Mouse (Mus musculus): ENCODE measurements around the gene Mapk8ip1. TPM values are rescaled to one million over a fixed set of nuclear protein-coding genes. Genes with fewer than 3 reads are reported as not detected.
A peak's percentile ranks its signal among the peaks of the same experiment; 100 is the strongest.
"Not testable (repeated sequence)": the region's sequence is repeated elsewhere in the genome, so short reads cannot be mapped to it uniquely, and the experiment has no call there.

Mapk8ip1 gene
- polyA plus RNA-seq, 1 experiment from 2014 or later = 48.1 TPM

GRCm38 (mm10) chr2:92423156-92423555 lies 22.1 kb upstream of the Mapk8ip1 start:
- Histone ChIP-seq H3K4me1 (peaks cover 42% of the 10 kb centered on the region), H3K9me3 (no peaks in the 10 kb centered on the region), H3K4me3 (no peak overlapping the region), H3K27ac (peak overlapping the region; percentile 78), H3K27me3 (ENCODE audit: poor library complexity, severe bottlenecking) (no peaks in the 10 kb centered on the region), H3K36me3 (replicated peaks) (peaks cover 79% of the 10 kb centered on the region)
- no peak for DNase-seq (ENCODE audit: extremely low spot score, low spot score)
- WGBS = 93% methylated on average over 9 of the region's 9 CpGs

- no peak overlapping the region for H3K4me3 ChIP-seq
- H3K27ac ChIP-seq = no peak overlapping the region
- no peaks in the 10 kb centered on the region for H3K9me3 ChIP-seq
- peaks cover 85% of the 10 kb centered on the region for H3K36me3 ChIP-seq (replicated peaks)
- H3K4me1 ChIP-seq = peaks cover 36% of the 10 kb centered on the region
- no peaks in the 10 kb centered on the region for H3K27me3 ChIP-seq (ENCODE audit: poor library complexity, severe bottlenecking)
- DNase-seq (ENCODE audit: extremely low spot score, low spot score) = no peak
- 84% methylated on average over 10 of the region's 10 CpGs for WGBS
Observed at GRCm38 (mm10) chr2:92422388-92423135, 21.5 kb upstream of the Mapk8ip1 start.

DNA sequence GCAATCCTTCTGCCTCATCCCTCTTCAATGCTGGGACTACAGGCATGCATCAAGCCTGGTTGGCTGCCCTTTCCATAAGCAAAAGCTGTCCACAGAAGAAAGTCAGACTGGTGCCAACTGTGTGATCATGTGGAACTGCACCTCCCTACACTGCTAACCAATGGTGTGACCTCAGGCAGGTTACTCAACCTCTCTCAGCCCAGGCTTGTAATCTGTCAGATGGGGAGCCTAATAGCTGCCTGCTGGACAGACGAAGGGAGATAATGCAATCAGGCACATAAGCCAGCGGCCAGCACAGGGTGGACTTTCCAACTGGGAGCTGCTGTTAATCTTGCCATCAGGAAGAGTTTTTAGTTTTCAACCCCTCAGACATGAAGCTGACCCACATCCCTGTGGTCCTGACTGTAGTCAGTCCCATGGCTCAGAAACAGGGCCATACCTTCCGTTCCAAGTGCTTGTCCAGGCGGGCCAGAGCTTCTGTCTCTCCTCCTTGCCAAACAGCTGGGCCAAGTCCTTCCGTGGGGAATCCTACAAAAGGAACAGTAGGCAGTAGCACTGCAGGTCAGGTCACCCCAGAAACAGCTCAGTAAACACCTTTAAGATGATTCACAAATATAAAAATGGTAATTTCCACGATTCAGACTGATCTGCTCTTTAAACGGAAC lies 20.8 kb upstream of the Mapk8ip1 start:
- no peak overlapping the region for H3K27ac ChIP-seq
- WGBS = 92% methylated on average over 7 of the region's 7 CpGs
- H3K4me1 ChIP-seq = peaks cover 35% of the 10 kb centered on the region
- no peak overlapping the region for H3K4me3 ChIP-seq
- no peak for DNase-seq (ENCODE audit: extremely low spot score, low spot score)
- H3K36me3 ChIP-seq (replicated peaks) = peaks cover 92% of the 10 kb centered on the region
- no peaks in the 10 kb centered on the region for H3K27me3 ChIP-seq (ENCODE audit: poor library complexity, severe bottlenecking)
- H3K9me3 ChIP-seq = no peaks in the 10 kb centered on the region

DNA sequence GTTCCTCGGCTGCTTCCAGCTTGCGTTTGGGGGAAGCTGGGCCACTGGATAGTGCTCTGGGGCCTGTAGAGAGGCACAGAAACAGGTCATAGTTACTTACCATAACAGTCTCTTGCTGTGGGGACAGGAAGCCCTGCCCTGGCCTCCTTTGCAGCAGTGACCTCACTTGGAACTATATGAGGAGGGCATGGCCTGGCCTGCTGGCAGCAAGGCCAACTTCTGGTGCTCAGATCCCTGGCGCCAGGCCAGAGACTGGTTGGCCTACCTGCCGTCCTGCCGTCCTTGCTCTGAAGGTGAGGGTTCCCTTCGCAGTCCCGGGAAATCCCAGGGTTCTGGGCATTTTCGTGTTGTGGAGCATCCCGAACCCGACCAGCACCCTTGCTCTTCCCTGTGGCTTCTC lies 10.6 kb upstream of the Mapk8ip1 start:
- H3K4me3 ChIP-seq = no peak overlapping the region
- H3K27me3 ChIP-seq (ENCODE audit: poor library complexity, severe bottlenecking) = no peaks in the 10 kb centered on the region
- no peaks in the 10 kb centered on the region for H3K4me1 ChIP-seq
- 92% methylated on average over 10 of the region's 10 CpGs for WGBS
- no peak for DNase-seq (ENCODE audit: extremely low spot score, low spot score)
- no peak overlapping the region for H3K27ac ChIP-seq
- no peaks in the 10 kb centered on the region for H3K9me3 ChIP-seq
- peaks cover 100% of the 10 kb centered on the region for H3K36me3 ChIP-seq (replicated peaks)

- H3K27me3 ChIP-seq (ENCODE audit: poor library complexity, severe bottlenecking) = no peaks in the 10 kb centered on the region
- no peaks in the 10 kb centered on the region for H3K9me3 ChIP-seq
- H3K4me3 ChIP-seq = no peak overlapping the region
- no peak overlapping the region for H3K27ac ChIP-seq
- 92% methylated on average over 18 of the region's 18 CpGs for WGBS
- peaks cover 5% of the 10 kb centered on the region; the same call in 1 of the 2 replicates for H3K4me1 ChIP-seq
- peaks cover 100% of the 10 kb centered on the region for H3K36me3 ChIP-seq (replicated peaks)
- no peak for DNase-seq (ENCODE audit: extremely low spot score, low spot score)
Observed at GRCm38 (mm10) chr2:92408309-92409045, 7.4 kb upstream of the Mapk8ip1 start.

DNA sequence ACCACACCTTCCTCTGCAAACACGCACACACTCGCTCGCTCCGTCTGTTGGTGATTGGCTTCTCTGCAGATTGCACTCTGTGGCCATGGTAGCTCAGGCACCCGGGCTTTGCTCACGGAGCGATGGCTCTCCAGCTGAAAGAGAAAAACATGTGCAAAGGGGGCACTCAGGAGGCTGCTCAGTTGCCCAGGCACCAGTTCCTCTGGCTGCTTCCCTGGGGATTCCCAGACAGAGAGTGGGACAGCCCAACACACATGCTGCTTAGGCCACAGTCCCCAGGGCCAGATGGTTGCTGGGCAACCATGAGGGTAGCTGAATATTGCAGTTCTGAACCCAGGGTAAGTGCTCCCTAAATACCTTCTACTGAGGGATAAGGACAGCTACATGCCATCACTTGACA lies 4.6 kb upstream of the Mapk8ip1 start:
- peaks cover 19% of the 10 kb centered on the region for H3K4me1 ChIP-seq
- 97% methylated on average over 7 of the region's 7 CpGs for WGBS
- DNase-seq (ENCODE audit: extremely low spot score, low spot score) = no peak
- H3K36me3 ChIP-seq (replicated peaks) = peaks cover 77% of the 10 kb centered on the region
- H3K4me3 ChIP-seq = no peak overlapping the region
- H3K9me3 ChIP-seq = no peaks in the 10 kb centered on the region
- H3K27ac ChIP-seq = no peak overlapping the region
- H3K27me3 ChIP-seq (ENCODE audit: poor library complexity, severe bottlenecking) = peaks cover 8% of the 10 kb centered on the region; the same call in 1 of the 2 replicates

GRCm38 (mm10) chr2:92404737-92405136 lies 3.7 kb upstream of the Mapk8ip1 start:
- Histone ChIP-seq H3K36me3 (replicated peaks) (peaks cover 68% of the 10 kb centered on the region), H3K27me3 (ENCODE audit: poor library complexity, severe bottlenecking) (peaks cover 17% of the 10 kb centered on the region), H3K9me3 (no peaks in the 10 kb centered on the region), H3K27ac (no peak overlapping the region), H3K4me3 (no peak overlapping the region), H3K4me1 (peaks cover 28% of the 10 kb centered on the region)
- no peak for DNase-seq (ENCODE audit: extremely low spot score, low spot score)
- WGBS = 84% methylated on average over 6 of the region's 6 CpGs

DNA sequence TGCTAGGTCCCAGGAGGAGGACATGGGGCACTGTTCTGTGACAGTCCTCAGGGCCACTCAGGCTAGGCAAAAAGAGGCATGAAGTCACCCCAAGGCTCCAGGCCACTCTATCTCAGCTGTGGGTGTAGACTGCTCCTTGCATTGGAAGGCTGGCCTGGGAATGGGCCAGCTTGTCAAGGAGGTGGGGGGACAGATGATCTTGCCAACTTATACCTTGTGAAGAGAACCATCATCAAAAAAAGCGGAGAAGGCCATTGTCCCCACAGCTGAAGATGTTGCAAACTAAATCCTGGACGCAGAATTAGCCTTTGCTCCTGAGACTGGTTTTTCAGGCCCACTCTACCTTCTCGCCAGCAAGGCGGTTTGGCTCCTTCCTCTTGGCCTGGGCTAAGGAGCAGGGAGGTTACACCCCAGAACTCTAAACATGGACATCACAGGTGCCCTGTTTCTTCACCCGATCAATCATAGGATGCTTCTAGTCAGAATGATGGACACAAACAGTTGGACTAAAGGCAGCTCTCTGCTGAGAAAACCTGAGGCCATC lies 2.8 kb upstream of the Mapk8ip1 start:
- H3K27ac ChIP-seq = no peak overlapping the region
- DNase-seq (ENCODE audit: extremely low spot score, low spot score) = no peak
- H3K9me3 ChIP-seq = no peaks in the 10 kb centered on the region
- peaks cover 59% of the 10 kb centered on the region for H3K36me3 ChIP-seq (replicated peaks)
- peaks cover 21% of the 10 kb centered on the region for H3K27me3 ChIP-seq (ENCODE audit: poor library complexity, severe bottlenecking)
- peaks cover 37% of the 10 kb centered on the region for H3K4me1 ChIP-seq
- WGBS = 90% methylated on average over 5 of the region's 5 CpGs
- no peak overlapping the region for H3K4me3 ChIP-seq

DNA sequence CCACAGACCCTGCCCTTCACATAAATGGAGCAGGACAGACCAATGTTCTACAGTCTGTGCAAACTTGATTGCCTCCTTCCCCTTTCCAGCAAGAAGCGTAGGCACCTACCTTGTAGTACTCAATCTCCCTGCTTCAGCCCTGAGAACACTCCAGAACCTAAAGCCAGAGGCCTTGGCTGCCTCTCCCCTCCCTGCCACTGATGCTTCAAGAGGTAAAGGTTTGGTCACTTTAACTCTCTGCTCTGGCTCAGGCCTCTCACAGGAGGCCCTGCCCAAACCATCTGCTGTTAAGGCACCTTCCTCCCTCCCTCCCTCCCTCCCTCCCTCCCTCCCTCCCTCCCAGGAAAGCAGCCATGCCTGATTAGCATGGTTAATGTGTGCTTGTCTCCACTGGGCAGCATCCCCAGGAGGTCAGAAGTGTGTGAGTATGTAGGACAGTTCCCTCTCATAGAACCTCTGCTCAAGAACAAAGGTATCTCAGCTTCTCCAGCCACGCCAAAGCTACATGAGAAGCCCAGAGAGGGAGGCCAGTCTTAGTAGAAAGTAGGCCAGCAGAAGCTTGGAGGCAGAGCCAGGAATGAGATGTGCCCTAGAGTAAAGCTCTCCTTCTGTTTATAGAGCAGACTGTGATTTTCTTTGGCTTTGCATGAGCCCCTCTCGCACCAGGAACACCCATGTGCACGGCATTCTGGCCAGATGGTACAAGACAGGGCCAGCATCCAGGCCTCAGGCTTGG lies 1.7 kb upstream of the Mapk8ip1 start:
- peaks cover 46% of the 10 kb centered on the region for H3K4me1 ChIP-seq

DNA sequence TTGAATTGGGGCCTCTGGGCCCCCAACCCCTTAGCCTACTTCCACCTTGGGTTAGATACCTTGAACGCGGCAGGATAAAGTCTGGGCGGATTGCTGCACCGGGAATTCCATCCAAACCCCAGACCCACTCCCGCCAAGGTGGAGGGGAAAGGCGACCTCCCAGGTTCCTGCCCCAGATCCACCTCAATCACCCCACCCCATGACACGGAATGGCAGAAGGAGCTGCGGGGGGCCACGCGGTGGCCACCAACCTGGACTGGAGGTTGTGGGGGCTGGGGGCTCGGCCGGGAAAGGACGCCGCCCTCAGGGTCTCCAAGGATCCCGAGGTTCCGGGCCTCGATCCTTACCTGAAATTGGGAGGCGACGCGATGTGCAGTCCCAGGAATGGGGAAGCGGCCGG lies 381 bp downstream of the Mapk8ip1 start:
- Histone ChIP-seq H3K36me3 (replicated peaks) (peaks cover 27% of the 10 kb centered on the region), H3K27ac (peak overlapping the region; percentile 88), H3K4me3 (peak overlapping the region; percentile 78), H3K4me1 (peaks cover 54% of the 10 kb centered on the region), H3K9me3 (no peaks in the 10 kb centered on the region), H3K27me3 (ENCODE audit: poor library complexity, severe bottlenecking) (peaks cover 21% of the 10 kb centered on the region)
- no peak for DNase-seq (ENCODE audit: extremely low spot score, low spot score)
- 2% methylated on average over 21 of the region's 22 CpGs for WGBS

More for the DNA sequence above, 1.7 kb upstream of the Mapk8ip1 start:
- DNase-seq (ENCODE audit: extremely low spot score, low spot score) = no peak
- no peak overlapping the region for H3K4me3 ChIP-seq
- H3K27me3 ChIP-seq (ENCODE audit: poor library complexity, severe bottlenecking) = peaks cover 21% of the 10 kb centered on the region
- H3K9me3 ChIP-seq = no peaks in the 10 kb centered on the region
- 81% methylated on average over 4 of the region's 4 CpGs for WGBS
- H3K36me3 ChIP-seq (replicated peaks) = peaks cover 48% of the 10 kb centered on the region
- H3K27ac ChIP-seq = no peak overlapping the region

DNA sequence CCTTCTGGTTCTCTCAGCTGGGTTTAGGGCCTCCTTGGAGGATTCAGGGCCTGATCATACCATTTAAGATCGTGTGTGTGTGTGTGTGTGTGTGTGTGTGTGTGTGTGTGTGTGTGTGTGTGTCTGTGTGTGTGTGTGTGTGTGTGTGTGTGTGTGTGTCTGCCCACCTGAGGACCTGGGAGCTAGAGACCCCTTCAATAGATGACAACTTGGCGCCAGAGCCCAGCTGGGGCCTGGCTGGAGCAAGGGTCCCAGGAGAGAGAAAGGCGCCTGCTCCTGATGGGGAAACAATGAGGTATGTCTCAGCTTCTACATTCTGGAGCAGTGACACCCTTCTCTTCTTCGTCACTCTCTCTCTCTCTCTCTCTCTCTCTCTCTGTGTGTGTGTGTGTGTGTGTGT lies 1.2 kb downstream of the Mapk8ip1 start:
- H3K9me3 ChIP-seq; H3K27ac ChIP-seq; DNase-seq (ENCODE audit: extremely low spot score, low spot score): not testable (repeated sequence)
- peak overlapping the region; percentile 78 for H3K4me3 ChIP-seq
- H3K27me3 ChIP-seq (ENCODE audit: poor library complexity, severe bottlenecking) = peaks cover 21% of the 10 kb centered on the region
- peaks cover 19% of the 10 kb centered on the region for H3K36me3 ChIP-seq (replicated peaks)
- 80% methylated on average over 4 of the region's 4 CpGs for WGBS
- peaks cover 51% of the 10 kb centered on the region for H3K4me1 ChIP-seq

DNA sequence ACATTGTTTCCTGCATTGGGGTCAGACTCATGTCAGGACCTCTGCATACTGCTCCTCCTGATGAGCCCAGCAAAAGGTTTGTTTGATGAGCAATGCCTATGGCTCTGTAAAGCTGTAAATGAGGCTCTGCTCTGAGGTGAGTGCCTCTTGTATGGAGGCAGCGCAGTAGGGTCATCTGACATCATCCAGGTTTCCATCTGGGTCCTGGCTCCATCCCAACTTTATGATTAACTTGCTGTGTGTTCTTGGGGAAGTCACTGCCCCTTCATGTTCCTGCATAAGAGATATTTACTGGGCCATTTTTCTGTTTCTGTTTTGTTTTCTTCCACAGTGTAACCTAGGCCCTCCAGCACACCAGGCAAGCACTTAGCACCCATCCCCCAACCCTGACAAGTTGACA lies 3.6 kb downstream of the Mapk8ip1 start:
- peaks cover 33% of the 10 kb centered on the region for H3K27me3 ChIP-seq (ENCODE audit: poor library complexity, severe bottlenecking)
- no peak for DNase-seq (ENCODE audit: extremely low spot score, low spot score)
- peaks cover 62% of the 10 kb centered on the region for H3K4me1 ChIP-seq
- no peaks in the 10 kb centered on the region for H3K36me3 ChIP-seq (replicated peaks)
- 94% methylated on average over 1 of the region's 1 CpGs for WGBS
- H3K9me3 ChIP-seq = no peaks in the 10 kb centered on the region
- H3K27ac ChIP-seq = peak overlapping the region; percentile 27; the same call in 1 of the 2 replicates
- no peak overlapping the region for H3K4me3 ChIP-seq
